Mouse (Mus musculus): ENCODE measurements around the gene Gmfb.
A peak's percentile ranks its signal among the peaks of the same experiment; 100 is the strongest.

DNA sequence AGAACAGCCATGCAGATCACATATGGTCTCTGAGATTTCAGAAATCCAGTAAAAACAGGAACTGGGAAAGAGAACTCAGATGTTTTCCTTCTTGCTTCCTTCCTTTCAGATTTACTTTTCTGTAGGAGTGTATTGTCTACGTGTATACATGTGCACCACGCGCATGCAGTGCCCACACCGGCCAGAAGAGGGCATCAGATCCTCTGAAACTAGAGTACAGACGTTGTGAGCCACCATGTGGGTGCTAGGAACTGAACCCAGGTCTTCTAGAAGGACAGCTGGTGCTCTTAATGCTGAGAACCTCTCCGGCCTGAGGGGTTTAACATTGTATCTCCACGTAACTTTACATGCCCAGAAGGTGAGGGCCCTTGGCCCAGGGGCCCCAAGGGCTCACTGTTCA is 42.8 kb downstream of the Gmfb start:
- peak; percentile 15; the same call in 1 of the 2 replicates for TF ChIP-seq CTCF (IDR thresholded peaks at IDR 0.05; ENCODE audit: borderline replicate concordance, insufficient read depth, low read depth, low read length)
- no peak for TF ChIP-seq POLR2A (IDR thresholded peaks at IDR 0.05; ENCODE audit: borderline replicate concordance, insufficient read depth, low read length)

Measured in cerebellum, adult 2 months (tissue).